Mouse (Mus musculus): ENCODE results near the gene Olfr285. TPM values are rescaled to one million over a fixed set of nuclear protein-coding genes. Genes with fewer than 3 reads are reported as not detected.

The Olfr285 gene
- polyA plus RNA-seq, 1 experiment, result not detected

DNA sequence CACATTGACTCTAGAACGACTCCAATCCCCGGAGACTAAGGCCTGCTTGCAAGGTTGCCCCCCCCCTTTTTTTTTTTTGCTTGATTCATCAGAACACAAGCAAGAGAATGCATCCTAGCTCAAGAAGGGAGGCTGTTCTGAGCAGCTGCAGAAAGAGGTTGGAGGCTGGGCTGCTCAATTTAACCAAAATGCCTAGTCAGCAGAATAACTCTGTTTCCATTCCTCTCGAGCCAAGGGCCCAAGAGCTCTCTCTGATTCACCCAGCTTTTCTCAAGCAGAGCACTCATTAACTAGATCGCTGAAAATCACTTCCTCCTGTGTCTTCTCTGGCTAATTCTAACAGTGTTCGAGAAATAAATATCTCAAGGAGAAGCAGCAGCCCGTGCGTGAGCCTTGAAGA, 30.7 kb downstream of the Olfr285 start:
- TF ChIP-seq CTCF (IDR thresholded peaks at IDR 0.05; ENCODE audit: extremely low read depth, insufficient read depth, insufficient read length, insufficient replicate concordance), result no peak
- TF ChIP-seq POLR2A (IDR thresholded peaks at IDR 0.05; ENCODE audit: low read depth, low read length), result no peak
- Histone ChIP-seq H3K36me3 (ENCODE audit: control insufficient read depth, insufficient read depth, low read length) (no peaks in the 10 kb centered on the region), H3K4me3 (ENCODE audit: extremely low read depth, insufficient read depth, insufficient read length) (no peak overlapping the region), H3K27ac (ENCODE audit: insufficient read depth, low read length) (no peak overlapping the region), H3K27me3 (ENCODE audit: control insufficient read depth, insufficient read depth, low read length) (no peaks in the 10 kb centered on the region), H3K4me1 (ENCODE audit: control insufficient read depth, insufficient read depth, insufficient read length) (no peaks in the 10 kb centered on the region)
- DNase-seq (ENCODE audit: low read depth in 1 of 2, low spot score in 2 of 2), result no peak
- 72% methylated on average over 7 of the region's 7 CpGs for whole genome bisulfite sequencing

Other genes with a start within 250 kb of the Olfr285 start
- 6.4 and 7.8 TPM in 2 replicates for gene Pfkm, start 224.8 kb downstream of the Olfr285 start, polyA plus RNA-seq (2012; rRNA removed)
- 9.9 and 11.4 TPM in 2 replicates for gene Senp1, start 223.6 kb downstream of the Olfr285 start, polyA plus RNA-seq (2012; rRNA removed)
- 18.8 and 24.4 TPM in 2 replicates for gene Asb8, start 151.7 kb downstream of the Olfr285 start, polyA plus RNA-seq (2012; rRNA removed)
- gene Ccdc184, start 150.2 kb downstream of the Olfr285 start, polyA plus RNA-seq (2012; rRNA removed), result 0.84 and 0.88 TPM in 2 replicates
- gene Olfr288, start 121.8 kb downstream of the Olfr285 start, polyA plus RNA-seq (2012; rRNA removed), result not detected in 2 replicates
- gene Gm44579, start 96.4 kb downstream of the Olfr285 start, polyA plus RNA-seq (2012; rRNA removed), result not detected in 2 replicates
- not detected in 2 replicates for gene Olfr287, start 96.3 kb downstream of the Olfr285 start, polyA plus RNA-seq (2012; rRNA removed)
- gene Olfr286, start 82.9 kb downstream of the Olfr285 start, polyA plus RNA-seq (2012; rRNA removed), result not detected in 2 replicates
- not detected in 2 replicates for gene H1fnt, start 60.1 kb downstream of the Olfr285 start, polyA plus RNA-seq (2012; rRNA removed)
- 0.09 and 0.22 TPM in 2 replicates for gene Zfp641, start 21.2 kb downstream of the Olfr285 start, polyA plus RNA-seq (2012; rRNA removed)
- not detected in 2 replicates for gene Olfr284, start 23.6 kb upstream of the Olfr285 start, polyA plus RNA-seq (2012; rRNA removed)
- gene Olfr283, start 63.6 kb upstream of the Olfr285 start, polyA plus RNA-seq (2012; rRNA removed), result not detected in 2 replicates
- not detected in 2 replicates for gene Olfr282, start 113.9 kb upstream of the Olfr285 start, polyA plus RNA-seq (2012; rRNA removed)
- gene Olfr281, start 135.2 kb upstream of the Olfr285 start, polyA plus RNA-seq (2012; rRNA removed), result not detected in 2 replicates
- not detected in 2 replicates for gene OR5BS1P, start 152.5 kb upstream of the Olfr285 start, polyA plus RNA-seq (2012; rRNA removed)
- gene Lalba, start 165.4 kb upstream of the Olfr285 start, polyA plus RNA-seq (2012; rRNA removed), result not detected in 2 replicates
- not detected in 2 replicates for gene Olfr279, start 175.0 kb upstream of the Olfr285 start, polyA plus RNA-seq (2012; rRNA removed)
- 26.6 and 28.9 TPM in 2 replicates for gene Kansl2, start 216.9 kb upstream of the Olfr285 start, polyA plus RNA-seq (2012; rRNA removed)